Mouse (Mus musculus) mature B cell (primary cell): ENCODE data around the gene E130308A19Rik.

ENCODE experiments used
- in situ Hi-C: fragments of 300-500 bp; cut with MboI; formaldehyde crosslinking; loops from 2 replicates; pipeline ENCODE4 v1.14.3; 2019

The E130308A19Rik gene

GRCm38 (mm10) chr4:59681383-59681782, 55.4 kb downstream of the E130308A19Rik start:
- in situ Hi-C loops: no loop called here

- in situ Hi-C loops: no loop called here
Observed at GRCm38 (mm10) chr4:59682491-59682890, 56.5 kb downstream of the E130308A19Rik start.

GRCm38 (mm10) chr4:59682950-59683349, 56.9 kb downstream of the E130308A19Rik start:
- in situ Hi-C loops: no loop called here

- in situ Hi-C loops: no loop called here
Observed at GRCm38 (mm10) chr4:59684306-59684705, 58.3 kb downstream of the E130308A19Rik start.

GRCm38 (mm10) chr4:59686716-59687115, 60.7 kb downstream of the E130308A19Rik start:
- in situ Hi-C loops: no loop called here

- in situ Hi-C loops: no loop called here
Observed at GRCm38 (mm10) chr4:59689055-59689454, 63.0 kb downstream of the E130308A19Rik start.

GRCm38 (mm10) chr4:59690145-59690544, 64.1 kb downstream of the E130308A19Rik start:
- in situ Hi-C loops: no loop called here

GRCm38 (mm10) chr4:59696846-59697245, 70.8 kb downstream of the E130308A19Rik start:
- in situ Hi-C loops: no loop called here

GRCm38 (mm10) chr4:59697869-59698268, 71.9 kb downstream of the E130308A19Rik start:
- in situ Hi-C loops: no loop called here

- in situ Hi-C loops: no loop called here
Observed at GRCm38 (mm10) chr4:59699014-59699792, 73.2 kb downstream of the E130308A19Rik start.

GRCm38 (mm10) chr4:59709321-59709720, 83.3 kb downstream of the E130308A19Rik start:
- in situ Hi-C loops: no loop called here

- in situ Hi-C loops: no loop called here
Observed at GRCm38 (mm10) chr4:59710736-59711389, 84.9 kb downstream of the E130308A19Rik start.

GRCm38 (mm10) chr4:59712451-59712850, 86.4 kb downstream of the E130308A19Rik start:
- in situ Hi-C loops: no loop called here

GRCm38 (mm10) chr4:59712955-59713354, 86.9 kb downstream of the E130308A19Rik start:
- in situ Hi-C loops: no loop called here

- in situ Hi-C loops: no loop called here
Observed at GRCm38 (mm10) chr4:59714472-59714871, 88.5 kb downstream of the E130308A19Rik start.

- in situ Hi-C loops: no loop called here
Observed at GRCm38 (mm10) chr4:59714926-59715325, 88.9 kb downstream of the E130308A19Rik start.

- in situ Hi-C loops: no loop called here
Observed at GRCm38 (mm10) chr4:59715531-59715930, 89.5 kb downstream of the E130308A19Rik start.

GRCm38 (mm10) chr4:59717349-59717748, 91.3 kb downstream of the E130308A19Rik start:
- in situ Hi-C loops: no loop called here

- in situ Hi-C loops: no loop called here
Observed at GRCm38 (mm10) chr4:59718542-59718941, 92.5 kb downstream of the E130308A19Rik start.

- in situ Hi-C loops: no loop called here
Observed at GRCm38 (mm10) chr4:59719481-59720355, 93.7 kb downstream of the E130308A19Rik start.

GRCm38 (mm10) chr4:59721811-59722210, 95.8 kb downstream of the E130308A19Rik start:
- in situ Hi-C loops: no loop called here

GRCm38 (mm10) chr4:59725579-59725978, 99.6 kb downstream of the E130308A19Rik start:
- in situ Hi-C loops: loop anchor here (25.0 kb wide), 1 partner anchor 113 kb away; no protein-coding TSS in a partner anchor
